Mouse (Mus musculus): Measurements from ENCODE around the gene 1700001F09Rik. TPM values are rescaled to one million over a fixed set of nuclear protein-coding genes. Genes with fewer than 3 reads are reported as not detected.
"Not testable (repeated sequence)": the region's sequence is repeated elsewhere in the genome, so short reads cannot be mapped to it uniquely, and the experiment has no call there.

1700001F09Rik gene
- polyA plus RNA-seq (2015; fragmentation: Nextera tagmentation; extraction: Ambion mirVana) = not detected in 2 replicates

- H3K4me3 ChIP-seq (ENCODE audit: low read length); H3K27ac ChIP-seq (ENCODE audit: low read length); H3K27me3 ChIP-seq (replicated peaks; ENCODE audit: control insufficient read depth, insufficient read depth, low read length); ATAC-seq; H3K4me1 ChIP-seq (ENCODE audit: control insufficient read depth, insufficient read depth, low read length); H3K9ac ChIP-seq (ENCODE audit: low read depth, low read length); H3K4me2 ChIP-seq (ENCODE audit: low read depth, low read length); H3K36me3 ChIP-seq (ENCODE audit: control insufficient read depth, insufficient read depth, low read length); H3K9me3 ChIP-seq (ENCODE audit: control insufficient read depth, low read length): not testable (repeated sequence)
Observed at GRCm38 (mm10) chr14:43347711-43348110, at the start of gene 1700001F09Rik. Gene 1700001F09Rik, minus strand, starts transcription at chr14:43347811.

GRCm38 (mm10) chr14:43361713-43362112 lies 14.1 kb upstream of the 1700001F09Rik start:
- H3K4me2 ChIP-seq (ENCODE audit: low read depth, low read length); H3K36me3 ChIP-seq (ENCODE audit: control insufficient read depth, insufficient read depth, low read length); H3K4me1 ChIP-seq (ENCODE audit: control insufficient read depth, insufficient read depth, low read length); ATAC-seq; H3K9me3 ChIP-seq (ENCODE audit: control insufficient read depth, low read length); H3K27me3 ChIP-seq (replicated peaks; ENCODE audit: control insufficient read depth, insufficient read depth, low read length); H3K4me3 ChIP-seq (ENCODE audit: low read length); H3K9ac ChIP-seq (ENCODE audit: low read depth, low read length); H3K27ac ChIP-seq (ENCODE audit: low read length): not testable (repeated sequence)
- WGBS = 79% methylated on average over 11 of the region's 11 CpGs

- not testable (repeated sequence) for H3K4me3 ChIP-seq (ENCODE audit: low read length); H3K27me3 ChIP-seq (replicated peaks; ENCODE audit: control insufficient read depth, insufficient read depth, low read length); H3K9ac ChIP-seq (ENCODE audit: low read depth, low read length); H3K36me3 ChIP-seq (ENCODE audit: control insufficient read depth, insufficient read depth, low read length); ATAC-seq; H3K27ac ChIP-seq (ENCODE audit: low read length); H3K4me2 ChIP-seq (ENCODE audit: low read depth, low read length); H3K9me3 ChIP-seq (ENCODE audit: control insufficient read depth, low read length); H3K4me1 ChIP-seq (ENCODE audit: control insufficient read depth, insufficient read depth, low read length)
- WGBS = 86% methylated on average over 1 of the region's 1 CpGs
Observed at GRCm38 (mm10) chr14:43359246-43359645, 11.6 kb upstream of the 1700001F09Rik start.

- H3K9ac ChIP-seq (ENCODE audit: low read depth, low read length); ATAC-seq; H3K4me3 ChIP-seq (ENCODE audit: low read length); H3K4me1 ChIP-seq (ENCODE audit: control insufficient read depth, insufficient read depth, low read length); H3K36me3 ChIP-seq (ENCODE audit: control insufficient read depth, insufficient read depth, low read length); H3K4me2 ChIP-seq (ENCODE audit: low read depth, low read length); H3K27ac ChIP-seq (ENCODE audit: low read length); H3K27me3 ChIP-seq (replicated peaks; ENCODE audit: control insufficient read depth, insufficient read depth, low read length); H3K9me3 ChIP-seq (ENCODE audit: control insufficient read depth, low read length): not testable (repeated sequence)
Observed at GRCm38 (mm10) chr14:43357496-43357895, 9.9 kb upstream of the 1700001F09Rik start.

- H3K27me3 ChIP-seq (replicated peaks; ENCODE audit: control insufficient read depth, insufficient read depth, low read length); ATAC-seq; H3K9ac ChIP-seq (ENCODE audit: low read depth, low read length); H3K27ac ChIP-seq (ENCODE audit: low read length); H3K36me3 ChIP-seq (ENCODE audit: control insufficient read depth, insufficient read depth, low read length); H3K9me3 ChIP-seq (ENCODE audit: control insufficient read depth, low read length); H3K4me2 ChIP-seq (ENCODE audit: low read depth, low read length); H3K4me3 ChIP-seq (ENCODE audit: low read length); H3K4me1 ChIP-seq (ENCODE audit: control insufficient read depth, insufficient read depth, low read length): not testable (repeated sequence)
- 93% methylated on average over 1 of the region's 2 CpGs for whole genome bisulfite sequencing
Observed at GRCm38 (mm10) chr14:43352944-43353343, 5.3 kb upstream of the 1700001F09Rik start.

- not testable (repeated sequence) for H3K9ac ChIP-seq (ENCODE audit: low read depth, low read length); ATAC-seq; H3K9me3 ChIP-seq (ENCODE audit: control insufficient read depth, low read length); H3K4me2 ChIP-seq (ENCODE audit: low read depth, low read length); H3K27me3 ChIP-seq (replicated peaks; ENCODE audit: control insufficient read depth, insufficient read depth, low read length); H3K36me3 ChIP-seq (ENCODE audit: control insufficient read depth, insufficient read depth, low read length); H3K27ac ChIP-seq (ENCODE audit: low read length); H3K4me1 ChIP-seq (ENCODE audit: control insufficient read depth, insufficient read depth, low read length); H3K4me3 ChIP-seq (ENCODE audit: low read length)
- WGBS = 73% methylated on average over 1 of the region's 1 CpGs
Observed at GRCm38 (mm10) chr14:43337646-43338045, 10.0 kb downstream of the 1700001F09Rik start.

- H3K27ac ChIP-seq (ENCODE audit: low read length); H3K4me2 ChIP-seq (ENCODE audit: low read depth, low read length); H3K4me3 ChIP-seq (ENCODE audit: low read length); H3K9ac ChIP-seq (ENCODE audit: low read depth, low read length); H3K27me3 ChIP-seq (replicated peaks; ENCODE audit: control insufficient read depth, insufficient read depth, low read length); H3K36me3 ChIP-seq (ENCODE audit: control insufficient read depth, insufficient read depth, low read length); H3K9me3 ChIP-seq (ENCODE audit: control insufficient read depth, low read length); H3K4me1 ChIP-seq (ENCODE audit: control insufficient read depth, insufficient read depth, low read length); ATAC-seq: not testable (repeated sequence)
- 86% methylated on average over 9 of the region's 11 CpGs for WGBS
Observed at GRCm38 (mm10) chr14:43331362-43331880, 16.2 kb downstream of the 1700001F09Rik start.

- not testable (repeated sequence) for H3K9ac ChIP-seq (ENCODE audit: low read depth, low read length); H3K4me2 ChIP-seq (ENCODE audit: low read depth, low read length); H3K9me3 ChIP-seq (ENCODE audit: control insufficient read depth, low read length); ATAC-seq; H3K27me3 ChIP-seq (replicated peaks; ENCODE audit: control insufficient read depth, insufficient read depth, low read length); H3K4me3 ChIP-seq (ENCODE audit: low read length); H3K27ac ChIP-seq (ENCODE audit: low read length); H3K36me3 ChIP-seq (ENCODE audit: control insufficient read depth, insufficient read depth, low read length); H3K4me1 ChIP-seq (ENCODE audit: control insufficient read depth, insufficient read depth, low read length)
- WGBS = 78% methylated on average over 1 of the region's 2 CpGs
Observed at GRCm38 (mm10) chr14:43328603-43329002, 19.0 kb downstream of the 1700001F09Rik start.

DNA sequence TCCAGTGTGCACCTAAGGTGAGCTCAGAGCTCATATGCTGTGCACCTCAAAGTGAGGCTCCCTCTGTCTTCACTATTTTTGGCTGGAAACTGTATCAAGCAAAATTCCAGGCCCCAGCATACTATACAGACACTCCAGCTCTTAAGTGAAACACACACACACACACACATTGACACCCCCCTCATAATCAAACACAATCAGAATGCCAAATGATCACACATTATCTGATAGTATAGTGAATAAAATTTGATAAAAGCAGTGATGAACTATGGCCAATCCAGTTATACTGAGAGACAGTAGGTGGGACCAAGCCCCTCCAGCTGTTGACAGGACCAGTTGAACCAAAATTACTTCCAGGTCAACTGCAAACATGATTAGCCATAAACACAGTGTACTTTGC lies 28.1 kb downstream of the 1700001F09Rik start:
- not testable (repeated sequence) for H3K27me3 ChIP-seq (replicated peaks; ENCODE audit: control insufficient read depth, insufficient read depth, low read length); ATAC-seq; H3K4me1 ChIP-seq (ENCODE audit: control insufficient read depth, insufficient read depth, low read length)

GRCm38 (mm10) chr14:43293503-43293902 lies 54.1 kb downstream of the 1700001F09Rik start, which contains the start of gene Gm8127:
Gene Gm8127, minus strand, starts transcription at chr14:43293832.
- ATAC-seq; H3K36me3 ChIP-seq (ENCODE audit: control insufficient read depth, insufficient read depth, low read length); H3K4me3 ChIP-seq (ENCODE audit: low read length); H3K27ac ChIP-seq (ENCODE audit: low read length); H3K9ac ChIP-seq (ENCODE audit: low read depth, low read length); H3K4me1 ChIP-seq (ENCODE audit: control insufficient read depth, insufficient read depth, low read length); H3K4me2 ChIP-seq (ENCODE audit: low read depth, low read length); H3K27me3 ChIP-seq (replicated peaks; ENCODE audit: control insufficient read depth, insufficient read depth, low read length); H3K9me3 ChIP-seq (ENCODE audit: control insufficient read depth, low read length): not testable (repeated sequence)
- 77% methylated on average over 3 of the region's 3 CpGs for WGBS

More for the DNA sequence above, 28.1 kb downstream of the 1700001F09Rik start:
- not testable (repeated sequence) for H3K4me3 ChIP-seq (ENCODE audit: low read length); H3K36me3 ChIP-seq (ENCODE audit: control insufficient read depth, insufficient read depth, low read length); H3K9ac ChIP-seq (ENCODE audit: low read depth, low read length); H3K27ac ChIP-seq (ENCODE audit: low read length); H3K9me3 ChIP-seq (ENCODE audit: control insufficient read depth, low read length); H3K4me2 ChIP-seq (ENCODE audit: low read depth, low read length)

Measured in intestine, embryonic 16.5 days (tissue).